Mouse (Mus musculus) liver, postnatal 0 days (tissue): ENCODE data around the gene Gdpd5.

ENCODE experiments used
- CTCF ChIP-seq: sonication (generic); IDR thresholded peaks from 2 replicates; pipeline ENCODE4 v1.5.1; 2016; ENCODE audit warnings: antibody characterized with exemption, low read depth
- EP300 ChIP-seq: IDR thresholded peaks from 2 replicates; pipeline ENCODE4 v1.6.1; 2016; ENCODE audit warnings: antibody characterized with exemption, low read depth, mild to moderate bottlenecking

GRCm38 (mm10) chr7:99409441-99410222 lies 28.4 kb downstream of the Gdpd5 start:
- no peak for TF ChIP-seq CTCF
- no peak for TF ChIP-seq EP300
